Mouse (Mus musculus): ENCODE measurements at regions not wholly inside any gene's neighbourhood (a gene's known extent, or its start where the extent isn't known, plus 50 kb on each side); places are given as distances from the start of the nearest gene placed in this dataset.

GRCm38 (mm10) chrX:78797642-78798041 lies 60.1 kb downstream of the Fam47c start:
- H3K36me3 ChIP-seq (ENCODE audit: control insufficient read depth, insufficient read depth, low read length) = no peaks in the 10 kb centered on the region
- no peaks in the 10 kb centered on the region for H3K4me1 ChIP-seq (replicated peaks; ENCODE audit: control insufficient read depth, insufficient read depth)
- ATAC-seq (ENCODE audit: low FRiP score, low TSS enrichment) = no peak
- no peak overlapping the region for H3K27ac ChIP-seq (replicated peaks)
- H3K9me3 ChIP-seq (ENCODE audit: control insufficient read depth, low read length) = no peaks in the 10 kb centered on the region
- H3K4me2 ChIP-seq (replicated peaks; ENCODE audit: low read depth) = no peak overlapping the region
- TF ChIP-seq EP300 (optimal IDR thresholded peaks at IDR 0.05) (no peak), CTCF (IDR thresholded peaks at IDR 0.05; ENCODE audit: low read depth) (peak; percentile 25)
- H3K27me3 ChIP-seq (ENCODE audit: control insufficient read depth, insufficient read depth, low read length) = no peaks in the 10 kb centered on the region
- no peak overlapping the region for H3K9ac ChIP-seq (ENCODE audit: low read length)
- no peak overlapping the region for H3K4me3 ChIP-seq (ENCODE audit: low read depth, low read length)
- 61% methylated on average over 4 of the region's 4 CpGs for WGBS
- no peak for DNase-seq (ENCODE audit: low spot score)

All from stomach, postnatal 0 days (tissue).